ENCODE assay signal across 8 mouse cellular contexts in the genomic region with DNA sequence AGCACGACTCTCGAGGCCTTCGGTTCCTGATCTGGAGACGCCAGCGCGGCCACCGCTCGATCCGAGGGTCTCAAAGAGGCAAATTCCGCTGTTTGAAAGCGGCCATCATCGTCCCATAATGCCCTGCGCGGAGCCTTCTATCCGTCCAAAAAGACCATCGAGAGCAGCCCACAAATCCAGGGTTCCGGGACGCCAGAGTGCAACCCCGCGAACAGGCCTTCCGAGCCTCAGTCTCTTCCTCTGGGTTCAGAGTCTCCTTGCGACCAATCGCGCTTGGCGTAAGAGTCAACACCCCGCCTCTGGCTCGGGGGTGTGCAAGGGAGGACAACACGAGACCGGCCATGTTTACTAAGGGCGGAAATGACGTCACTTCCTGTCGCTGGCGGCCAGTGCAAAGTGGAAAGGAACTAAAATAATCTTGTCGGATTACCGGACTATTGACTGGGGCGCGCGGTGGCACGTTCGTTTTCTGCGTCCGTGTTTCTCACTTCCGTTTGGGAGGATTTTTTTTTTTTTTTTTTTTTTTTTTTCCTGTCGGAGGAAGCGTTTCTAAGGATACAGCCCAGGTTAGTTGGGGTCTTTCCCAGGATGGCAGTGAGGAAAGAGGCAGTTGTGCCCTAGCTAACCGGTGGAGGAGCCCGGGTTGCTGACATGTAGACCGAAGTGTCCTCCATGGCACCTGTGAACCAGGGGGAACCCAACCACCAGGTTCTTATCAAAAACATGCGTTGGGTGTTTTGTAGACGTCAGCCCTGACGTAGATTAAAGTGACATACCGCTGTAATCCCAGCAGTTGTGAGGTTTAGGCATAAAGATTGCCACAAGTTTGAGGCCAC. TPM values are rescaled to one million over a fixed set of nuclear protein-coding genes. Genes with fewer than 3 reads are reported as not detected.
DNase-seq lines count a peak whose midpoint lies in the region; ATAC-seq lines count a peak whose summit lies in the region.

A gene (minus strand): TSS at position 364 of the 836 bp plus-strand sequence.
A gene (plus strand): TSS at position 395 of the 836 bp plus-strand sequence.

- H3K4me3 ChIP-seq in intestine, embryonic 14.5 days (ENCODE audit: low read depth, low read length): peak within 1 kb of the TSS; percentile 100

- H3K9ac ChIP-seq in intestine, embryonic 14.5 days (ENCODE audit: low read length): peak within 1 kb of the TSS; percentile 97

- DNase-seq in adrenal gland, adult 18-20 months (ENCODE audit: low spot score in 2 of 2): peak; percentile 94 to 97
- peak; percentile 99 for DNase-seq in embryo, embryonic 11 days
- peak; percentile 99 for DNase-seq in gastrocnemius, postnatal 25 days
- peak; percentile 96 for DNase-seq in intestine, embryonic 14.5 days (ENCODE audit: low spot score)
- peak; percentile 99 to 100 for DNase-seq in left cerebral cortex, postnatal 14 days (ENCODE audit: low spot score in 2 of 2)
- DNase-seq in mesoderm, embryonic 11.5 days (ENCODE audit: low read depth, low spot score): peak; percentile 99
- DNase-seq in right cerebral cortex, postnatal 36 days (ENCODE audit: low spot score in 2 of 2): peak; percentile 99
- peak; percentile 98 for DNase-seq in yolk sac, embryonic 10.5 days (ENCODE audit: low spot score)

- peak within 1 kb of the TSS; percentile 99 for H3K4me2 ChIP-seq in intestine, embryonic 14.5 days (ENCODE audit: low read length)

- no peaks in the 10 kb centered on the region for H3K9me3 ChIP-seq in intestine, embryonic 14.5 days (ENCODE audit: control insufficient read depth, low read length)

- peaks cover 32% of the 10 kb centered on the region for H3K36me3 ChIP-seq in intestine, embryonic 14.5 days (ENCODE audit: control insufficient read depth, insufficient read depth, low read length)

- H3K4me1 ChIP-seq in intestine, embryonic 14.5 days (replicated peaks; ENCODE audit: control insufficient read depth, insufficient read depth, low read length): peaks cover 8% of the 10 kb centered on the region

- under 1% methylated on average over 52 of the region's 52 CpGs for WGBS in intestine, embryonic 14.5 days

- peak within 1 kb of the TSS; percentile 92 for H3K27ac ChIP-seq in intestine, embryonic 14.5 days (ENCODE audit: low read depth)

- intact Hi-C loops in left cerebral cortex, postnatal 14 days (cut with DNase I): loop anchor here (1.0 kb wide), 1 partner anchor 43 kb away; a partner anchor contains a TSS

- no peaks in the 10 kb centered on the region for H3K27me3 ChIP-seq in intestine, embryonic 14.5 days (replicated peaks; ENCODE audit: control insufficient read depth, insufficient read depth, low read length)

- ATAC-seq in intestine, embryonic 14.5 days (replicated peaks; ENCODE audit: low FRiP score, low TSS enrichment, low read depth): peak; percentile 99

RNA-seq across cellular contexts. Expression of the first gene that starts in this region (rescaled TPM):
- 10 to 100 TPM; 22.4 to 24.7 TPM for total RNA-seq in adrenal gland, adult 18-20 months (2021)
- 10 to 100 TPM in 1 of 2 experiments, 1 to 10 TPM in 1; 9.2 to 10.6 TPM for total RNA-seq in gastrocnemius, postnatal 25 days (2021)
- 22.1 and 23.3 TPM in 2 replicates for polyA plus RNA-seq in intestine, embryonic 14.5 days (2014; fragmentation: Nextera tagmentation; extraction: Ambion mirVana)
- total RNA-seq in left cerebral cortex, postnatal 14 days (2021): 10 to 100 TPM; 22.8 to 24.4 TPM

RNA-seq across cellular contexts. Expression of the second gene that starts in this region (rescaled TPM):
- 1 to 10 TPM; 8.6 to 10.0 TPM for total RNA-seq in adrenal gland, adult 18-20 months (2021)
- 1 to 10 TPM; 5.8 to 8.3 TPM for total RNA-seq in gastrocnemius, postnatal 25 days (2021)
- 23.6 and 24.3 TPM in 2 replicates for polyA plus RNA-seq in intestine, embryonic 14.5 days (2014; fragmentation: Nextera tagmentation; extraction: Ambion mirVana)
- 10 to 100 TPM; 12.2 to 13.3 TPM for total RNA-seq in left cerebral cortex, postnatal 14 days (2021)

Comparison
In these comparisons a context has a peak if more than half of its experiments do, and no peak if none do; other contexts are left out.
1. Peak in every context shown above with its lines: DNase-seq, ATAC-seq, H3K4me3 ChIP-seq and H3K27ac ChIP-seq.